Mouse (Mus musculus) heart, embryonic 12.5 days (tissue): ENCODE measurements around the gene 4930452B06Rik. TPM values are rescaled to one million over a fixed set of nuclear protein-coding genes. Genes with fewer than 3 reads are reported as not detected.

Source experiments
- ATAC-seq: fragments of 200-750 bp; cut with Nextera tagmentation; 2 replicates; pipeline ENCODE4 v1.8.0; 2017; ENCODE audit warnings: moderate TSS enrichment, moderate library complexity; ENCODE audit not compliant: insufficient number of reproducible peaks, low FRiP score
- H3K27ac ChIP-seq: fragments of 300-500 bp; sonication (generic); 2 replicates; pipeline ENCODE4 v1.5.1; 2016; ENCODE audit warnings: mild to moderate bottlenecking, moderate library complexity; ENCODE audit not compliant: poor library complexity, severe bottlenecking
- H3K27me3 ChIP-seq: fragments of 300-500 bp; sonication (generic); replicated peaks from 2 replicates; pipeline ENCODE4 v1.6.1; 2016; ENCODE audit warnings: mild to moderate bottlenecking, moderate library complexity
- H3K36me3 ChIP-seq: fragments of 300-500 bp; sonication (generic); 2 replicates; pipeline ENCODE4 v1.6.1; 2016; ENCODE audit warnings: mild to moderate bottlenecking, moderate library complexity
- H3K4me1 ChIP-seq: fragments of 300-500 bp; sonication (generic); replicated peaks from 2 replicates; pipeline ENCODE4 v1.6.1; 2016; ENCODE audit warnings: mild to moderate bottlenecking
- H3K4me2 ChIP-seq: fragments of 300-500 bp; sonication (generic); 2 replicates; pipeline ENCODE4 v1.6.1; 2016; ENCODE audit warnings: mild to moderate bottlenecking, moderate library complexity
- H3K4me3 ChIP-seq: fragments of 300-500 bp; sonication (generic); 2 replicates; pipeline ENCODE4 v1.5.1; 2016; ENCODE audit warnings: mild to moderate bottlenecking
- H3K9ac ChIP-seq: fragments of 300-500 bp; sonication (generic); 2 replicates; pipeline ENCODE4 v1.6.1; 2016; ENCODE audit warnings: mild to moderate bottlenecking, moderate library complexity
- H3K9me3 ChIP-seq: fragments of 300-500 bp; sonication (generic); replicated peaks from 2 replicates; pipeline ENCODE4 v1.6.1; 2016; ENCODE audit warnings: mild to moderate bottlenecking, moderate library complexity
- WGBS: fragments of 180-500 bp; shearing (Covaris S2); methylation state at CpG from one replicate; pipeline ENCODE4 v1.1.7; 2016; 5-methylcytosine and 5-hydroxymethylcytosine counted together
- polyA plus RNA-seq: library from polyadenylated mRNA; unstranded; fragments of >200 nt; fragmentation: Nextera tagmentation; extraction: Ambion mirVana; gene quantifications from 2 replicates; pipeline ENCODE4 v1.2.1, GENCODE M21; 2016

The 4930452B06Rik gene
- polyA plus RNA-seq, 1 experiment from 2014 or later, result 21.4 TPM

GRCm38 (mm10) chr14:8450342-8450741, 215.7 kb downstream of the 4930452B06Rik start:
- H3K4me1 ChIP-seq, result peaks cover 4% of the 10 kb centered on the region; the same call in 1 of the 2 replicates
- no peak overlapping the region for H3K4me3 ChIP-seq
- H3K4me2 ChIP-seq, result no peak overlapping the region
- H3K27ac ChIP-seq, result no peak overlapping the region
- ATAC-seq, result no peak
- H3K9ac ChIP-seq, result no peak overlapping the region
- 89% methylated on average over 6 of the region's 6 CpGs for WGBS
- H3K36me3 ChIP-seq, result no peaks in the 10 kb centered on the region
- no peaks in the 10 kb centered on the region for H3K9me3 ChIP-seq
- no peaks in the 10 kb centered on the region for H3K27me3 ChIP-seq

GRCm38 (mm10) chr14:8449299-8449698, 216.7 kb downstream of the 4930452B06Rik start:
- no peaks in the 10 kb centered on the region for H3K27me3 ChIP-seq
- no peak overlapping the region for H3K27ac ChIP-seq
- H3K9me3 ChIP-seq, result no peaks in the 10 kb centered on the region
- no peak overlapping the region for H3K4me2 ChIP-seq
- H3K4me1 ChIP-seq, result peaks cover 4% of the 10 kb centered on the region; the same call in 1 of the 2 replicates
- H3K9ac ChIP-seq, result no peak overlapping the region
- ATAC-seq, result no peak
- no peak overlapping the region for H3K4me3 ChIP-seq
- no peaks in the 10 kb centered on the region for H3K36me3 ChIP-seq

- peaks cover 4% of the 10 kb centered on the region; the same call in 1 of the 2 replicates for H3K4me1 ChIP-seq
- 87% methylated on average over 1 of the region's 1 CpGs for WGBS
Observed at GRCm38 (mm10) chr14:8447352-8447751, 218.7 kb downstream of the 4930452B06Rik start.

GRCm38 (mm10) chr14:8444363-8444762, 221.7 kb downstream of the 4930452B06Rik start:
- Histone ChIP-seq H3K4me1 (0 out of 2 replicates have a peak, but pooled peaks cover 1% of the 10 kb centered on the region), H3K4me3 (no peak overlapping the region), H3K9me3 (no peaks in the 10 kb centered on the region), H3K27me3 (no peaks in the 10 kb centered on the region), H3K27ac (no peak overlapping the region), H3K4me2 (no peak overlapping the region), H3K36me3 (no peaks in the 10 kb centered on the region), H3K9ac (no peak overlapping the region)
- WGBS, result 89% methylated on average over 2 of the region's 2 CpGs
- ATAC-seq, result no peak

More at GRCm38 (mm10) chr14:8447352-8447751, 218.7 kb downstream of the 4930452B06Rik start:
- Histone ChIP-seq H3K27ac (no peak overlapping the region), H3K9ac (no peak overlapping the region), H3K9me3 (no peaks in the 10 kb centered on the region), H3K36me3 (no peaks in the 10 kb centered on the region), H3K4me2 (no peak overlapping the region), H3K27me3 (no peaks in the 10 kb centered on the region), H3K4me3 (no peak overlapping the region)
- no peak for ATAC-seq

- ATAC-seq, result no peak
- no peaks in the 10 kb centered on the region for H3K4me1 ChIP-seq
- no peaks in the 10 kb centered on the region for H3K9me3 ChIP-seq
- H3K27me3 ChIP-seq, result no peaks in the 10 kb centered on the region
- H3K9ac ChIP-seq, result no peak overlapping the region
- H3K36me3 ChIP-seq, result no peaks in the 10 kb centered on the region
- no peak overlapping the region for H3K4me2 ChIP-seq
- WGBS, result 65% methylated on average over 3 of the region's 3 CpGs
- H3K4me3 ChIP-seq, result no peak overlapping the region
- no peak overlapping the region for H3K27ac ChIP-seq
Observed at GRCm38 (mm10) chr14:8442691-8443090, 223.3 kb downstream of the 4930452B06Rik start.

- H3K4me2 ChIP-seq, result no peak overlapping the region
- no peaks in the 10 kb centered on the region for H3K4me1 ChIP-seq
- no peaks in the 10 kb centered on the region for H3K27me3 ChIP-seq
- ATAC-seq, result no peak
- H3K9ac ChIP-seq, result no peak overlapping the region
- H3K27ac ChIP-seq, result no peak overlapping the region
- H3K36me3 ChIP-seq, result no peaks in the 10 kb centered on the region
- 58% methylated on average over 3 of the region's 3 CpGs for WGBS
- no peak overlapping the region for H3K4me3 ChIP-seq
- H3K9me3 ChIP-seq, result no peaks in the 10 kb centered on the region
Observed at GRCm38 (mm10) chr14:8441623-8442022, 224.4 kb downstream of the 4930452B06Rik start.

GRCm38 (mm10) chr14:8430611-8431230, 235.3 kb downstream of the 4930452B06Rik start:
- Histone ChIP-seq H3K9ac (no peak overlapping the region), H3K27me3 (no peaks in the 10 kb centered on the region), H3K4me1 (no peaks in the 10 kb centered on the region), H3K4me2 (no peak overlapping the region), H3K9me3 (no peaks in the 10 kb centered on the region), H3K36me3 (no peaks in the 10 kb centered on the region), H3K4me3 (no peak overlapping the region), H3K27ac (no peak overlapping the region)
- no peak for ATAC-seq
- WGBS, result 71% methylated on average over 6 of the region's 6 CpGs

GRCm38 (mm10) chr14:8429767-8430166, 236.3 kb downstream of the 4930452B06Rik start:
- no peak overlapping the region for H3K9ac ChIP-seq
- ATAC-seq, result no peak
- no peak overlapping the region for H3K27ac ChIP-seq
- H3K36me3 ChIP-seq, result no peaks in the 10 kb centered on the region
- no peak overlapping the region for H3K4me3 ChIP-seq
- no peaks in the 10 kb centered on the region for H3K9me3 ChIP-seq
- no peak overlapping the region for H3K4me2 ChIP-seq
- WGBS, result 63% methylated on average over 2 of the region's 2 CpGs
- no peaks in the 10 kb centered on the region for H3K27me3 ChIP-seq
- H3K4me1 ChIP-seq, result no peaks in the 10 kb centered on the region

- Histone ChIP-seq H3K4me2 (no peak overlapping the region), H3K27me3 (no peaks in the 10 kb centered on the region), H3K9ac (no peak overlapping the region), H3K36me3 (no peaks in the 10 kb centered on the region), H3K4me3 (no peak overlapping the region), H3K4me1 (peaks cover 13% of the 10 kb centered on the region), H3K27ac (no peak overlapping the region), H3K9me3 (no peaks in the 10 kb centered on the region)
- ATAC-seq, result no peak
- 89% methylated on average over 3 of the region's 3 CpGs for WGBS
Observed at GRCm38 (mm10) chr14:8422833-8423232, 243.2 kb downstream of the 4930452B06Rik start.

- no peaks in the 10 kb centered on the region for H3K36me3 ChIP-seq
- WGBS, result 35% methylated on average over 10 of the region's 10 CpGs
- no peaks in the 10 kb centered on the region for H3K9me3 ChIP-seq
- no peak overlapping the region for H3K4me3 ChIP-seq
- H3K27me3 ChIP-seq, result no peaks in the 10 kb centered on the region
- no peak overlapping the region for H3K9ac ChIP-seq
- H3K27ac ChIP-seq, result no peak overlapping the region
- peak overlapping the region; percentile 13; the same call in 1 of the 2 replicates for H3K4me2 ChIP-seq
- no peak for ATAC-seq
- H3K4me1 ChIP-seq, result peaks cover 13% of the 10 kb centered on the region
Observed at GRCm38 (mm10) chr14:8421199-8421787, 244.7 kb downstream of the 4930452B06Rik start.

GRCm38 (mm10) chr14:8418610-8419009, 247.4 kb downstream of the 4930452B06Rik start:
- H3K9me3 ChIP-seq, result no peaks in the 10 kb centered on the region
- no peaks in the 10 kb centered on the region for H3K27me3 ChIP-seq
- no peak overlapping the region for H3K4me3 ChIP-seq
- WGBS, result 33% methylated on average over 3 of the region's 3 CpGs
- H3K27ac ChIP-seq, result no peak overlapping the region
- no peaks in the 10 kb centered on the region for H3K36me3 ChIP-seq
- H3K9ac ChIP-seq, result no peak overlapping the region
- no peak overlapping the region for H3K4me2 ChIP-seq
- ATAC-seq, result no peak
- peaks cover 13% of the 10 kb centered on the region for H3K4me1 ChIP-seq
